Mouse (Mus musculus) heart, embryonic 11.5 days (tissue): ENCODE measurements around the gene Timm10. TPM values are rescaled to one million over a fixed set of nuclear protein-coding genes. Genes with fewer than 3 reads are reported as not detected.

Experiments used
- ATAC-seq: fragments of 200-750 bp; cut with Nextera tagmentation; replicated peaks from 2 replicates; pipeline ENCODE4 v1.8.0; 2017; ENCODE audit warnings: moderate library complexity; ENCODE audit not compliant: insufficient number of reproducible peaks, low FRiP score, low TSS enrichment
- H3K27ac ChIP-seq: fragments of 300-500 bp; sonication (generic); 2 replicates; pipeline ENCODE4 v1.5.1; 2014; ENCODE audit warnings: mild to moderate bottlenecking, low read depth, low read length
- H3K27me3 ChIP-seq: fragments of 300-500 bp; sonication (generic); 2 replicates; pipeline ENCODE4 v1.6.1; 2014; ENCODE audit warnings: mild to moderate bottlenecking, low read length, mixed read lengths; ENCODE audit not compliant: control insufficient read depth, insufficient read depth
- H3K36me3 ChIP-seq: fragments of 300-500 bp; sonication (generic); 2 replicates; pipeline ENCODE4 v1.6.1; 2014; ENCODE audit warnings: mild to moderate bottlenecking, low read length, moderate library complexity, mixed read lengths; ENCODE audit not compliant: control insufficient read depth, insufficient read depth
- H3K4me1 ChIP-seq: fragments of 300-500 bp; sonication (generic); 2 replicates; pipeline ENCODE4 v1.6.1; 2014; ENCODE audit warnings: low read length; ENCODE audit not compliant: control insufficient read depth, insufficient read depth
- H3K4me2 ChIP-seq: fragments of 300-500 bp; sonication (generic); 2 replicates; pipeline ENCODE4 v1.6.1; 2014; ENCODE audit warnings: mild to moderate bottlenecking, moderate library complexity
- H3K4me3 ChIP-seq: fragments of 300-500 bp; sonication (generic); 2 replicates; pipeline ENCODE4 v1.5.1; 2014; ENCODE audit warnings: low read depth, low read length
- H3K9ac ChIP-seq: fragments of 300-500 bp; sonication (generic); 2 replicates; pipeline ENCODE4 v1.6.1; 2014; ENCODE audit warnings: mild to moderate bottlenecking, low read depth, low read length, moderate library complexity
- H3K9me3 ChIP-seq: fragments of 300-500 bp; sonication (generic); replicated peaks from 2 replicates; pipeline ENCODE4 v1.6.1; 2016; ENCODE audit warnings: low read length; ENCODE audit not compliant: control insufficient read depth
- WGBS: fragments of 180-500 bp; shearing (Covaris S2); extraction: QIAGEN DNeasy Blood & Tissue Kit; methylation state at CpG from one replicate; pipeline ENCODE4 v1.1.7; 2014; ENCODE audit not compliant: insufficient replicate concordance; 5-methylcytosine and 5-hydroxymethylcytosine counted together
- polyA plus RNA-seq: library from polyadenylated mRNA; unstranded; fragments of >200 nt; fragmentation: Nextera tagmentation; extraction: Ambion mirVana; gene quantifications from 2 replicates; pipeline ENCODE4 v1.2.1, GENCODE M21; 2014

Gene Timm10
- polyA plus RNA-seq, 1 experiment from 2014 or later, result 76.8 TPM

- no peaks in the 10 kb centered on the region for H3K36me3 ChIP-seq
- H3K27me3 ChIP-seq, result peaks cover 75% of the 10 kb centered on the region
- no peak overlapping the region for H3K9ac ChIP-seq
- no peak for ATAC-seq
- H3K27ac ChIP-seq, result no peak overlapping the region
- H3K9me3 ChIP-seq, result no peaks in the 10 kb centered on the region
- H3K4me2 ChIP-seq, result no peak overlapping the region
- H3K4me3 ChIP-seq, result no peak overlapping the region
- H3K4me1 ChIP-seq, result peaks cover 12% of the 10 kb centered on the region
- 27% methylated on average over 6 of the region's 6 CpGs for WGBS
Observed at GRCm38 (mm10) chr2:84875842-84876241, 49.0 kb downstream of the Timm10 start.

Other genes starting within 250 kb of the Timm10 start
- 71.2 and 77.5 TPM in 2 replicates for gene Ctnnd1, start 176.2 kb upstream of the Timm10 start, polyA plus RNA-seq
- gene Btbd18, start 167.9 kb upstream of the Timm10 start, polyA plus RNA-seq, result 0.14 and 0.20 TPM in 2 replicates
- gene Selenoh, start 156.2 kb upstream of the Timm10 start, polyA plus RNA-seq, result 298 and 299 TPM in 2 replicates
- not detected in 2 replicates for gene Gm28635, start 149.0 kb upstream of the Timm10 start, polyA plus RNA-seq
- 41.8 and 42.1 TPM in 2 replicates for gene Med19, start 148.6 kb upstream of the Timm10 start, polyA plus RNA-seq
- 144 and 175 TPM in 2 replicates for gene Tmx2, start 147.9 kb upstream of the Timm10 start, polyA plus RNA-seq
- gene Zdhhc5, start 111.8 kb upstream of the Timm10 start, polyA plus RNA-seq, result 29.2 and 31.0 TPM in 2 replicates
- 26.6 and 30.4 TPM in 2 replicates for gene Clp1, start 99.6 kb upstream of the Timm10 start, polyA plus RNA-seq
- gene Ypel4, start 92.9 kb upstream of the Timm10 start, polyA plus RNA-seq, result 8.5 and 13.8 TPM in 2 replicates
- 6.6 and 6.9 TPM in 2 replicates for gene Gm19426, start 83.3 kb upstream of the Timm10 start, polyA plus RNA-seq
- 35.0 and 41.8 TPM in 2 replicates for gene Serping1, start 51.6 kb upstream of the Timm10 start, polyA plus RNA-seq
- gene Ube2l6, start 28.2 kb upstream of the Timm10 start, polyA plus RNA-seq, result 95.9 and 105 TPM in 2 replicates
- gene Smtnl1, start 4.3 kb upstream of the Timm10 start, polyA plus RNA-seq, result 0.37 and 0.49 TPM in 2 replicates
- 36.1 and 41.4 TPM in 2 replicates for gene Slc43a1, start 11.9 kb downstream of the Timm10 start, polyA plus RNA-seq
- gene Rtn4rl2, start 59.7 kb downstream of the Timm10 start, polyA plus RNA-seq, result 0.23 and 1.1 TPM in 2 replicates
- 48.2 and 52.5 TPM in 2 replicates for gene Slc43a3, start 109.6 kb downstream of the Timm10 start, polyA plus RNA-seq
- 0.73 and 1.1 TPM in 2 replicates for gene Prg2, start 153.5 kb downstream of the Timm10 start, polyA plus RNA-seq
- gene Prg3, start 161.2 kb downstream of the Timm10 start, polyA plus RNA-seq, result 0.24 and 0.37 TPM in 2 replicates
- 180 and 194 TPM in 2 replicates for gene Ssrp1, start 210.2 kb downstream of the Timm10 start, polyA plus RNA-seq
- 0.44 and 0.77 TPM in 2 replicates for gene P2rx3, start 210.5 kb downstream of the Timm10 start, polyA plus RNA-seq
- gene Tnks1bp1, start 221.0 kb downstream of the Timm10 start, polyA plus RNA-seq, result 7.0 TPM in 2 replicates